Mouse (Mus musculus): Measurements from ENCODE around the gene Thy1.

GRCm38 (mm10) chr9:44080953-44081352 is 37.8 kb downstream of the Thy1 start:
- TF ChIP-seq CTCF (IDR thresholded peaks at IDR 0.05; ENCODE audit: control insufficient read depth, insufficient read depth, low read length) = no peak
- TF ChIP-seq POLR2A (IDR thresholded peaks at IDR 0.05; ENCODE audit: borderline replicate concordance, control insufficient read depth, low read depth, low read length) = no peak
